Mouse (Mus musculus): ENCODE measurements around the gene Hirip3.
"Not testable (repeated sequence)": the region's sequence is repeated elsewhere in the genome, so short reads cannot be mapped to it uniquely, and the experiment has no call there.

Gene Hirip3

GRCm38 (mm10) chr7:126853454-126853853 is 8.3 kb upstream of the Hirip3 start:
- no peak for DNase-seq (ENCODE audit: low spot score in 2 of 2)

DNA sequence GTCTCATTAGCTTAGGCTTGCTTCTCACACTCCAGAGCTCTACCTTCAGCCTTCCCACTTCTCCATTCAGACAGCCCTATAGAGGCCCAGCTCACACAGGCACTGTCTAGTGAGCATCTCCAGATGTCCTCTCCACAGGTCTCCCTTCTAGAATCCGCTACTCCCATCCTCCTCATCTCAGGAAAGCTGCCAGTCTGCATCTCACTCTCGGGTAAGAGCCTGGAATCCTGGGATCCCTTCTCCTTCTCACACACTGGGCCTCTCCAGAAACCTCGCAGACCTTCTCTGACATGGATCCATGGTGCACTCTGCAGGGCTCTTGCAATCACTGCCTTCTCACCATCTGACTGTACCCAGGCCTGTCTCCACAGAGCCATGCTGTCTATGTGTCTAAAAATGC is 6.1 kb upstream of the Hirip3 start:
- DNase-seq (ENCODE audit: low spot score in 2 of 2) = no peak

DNA sequence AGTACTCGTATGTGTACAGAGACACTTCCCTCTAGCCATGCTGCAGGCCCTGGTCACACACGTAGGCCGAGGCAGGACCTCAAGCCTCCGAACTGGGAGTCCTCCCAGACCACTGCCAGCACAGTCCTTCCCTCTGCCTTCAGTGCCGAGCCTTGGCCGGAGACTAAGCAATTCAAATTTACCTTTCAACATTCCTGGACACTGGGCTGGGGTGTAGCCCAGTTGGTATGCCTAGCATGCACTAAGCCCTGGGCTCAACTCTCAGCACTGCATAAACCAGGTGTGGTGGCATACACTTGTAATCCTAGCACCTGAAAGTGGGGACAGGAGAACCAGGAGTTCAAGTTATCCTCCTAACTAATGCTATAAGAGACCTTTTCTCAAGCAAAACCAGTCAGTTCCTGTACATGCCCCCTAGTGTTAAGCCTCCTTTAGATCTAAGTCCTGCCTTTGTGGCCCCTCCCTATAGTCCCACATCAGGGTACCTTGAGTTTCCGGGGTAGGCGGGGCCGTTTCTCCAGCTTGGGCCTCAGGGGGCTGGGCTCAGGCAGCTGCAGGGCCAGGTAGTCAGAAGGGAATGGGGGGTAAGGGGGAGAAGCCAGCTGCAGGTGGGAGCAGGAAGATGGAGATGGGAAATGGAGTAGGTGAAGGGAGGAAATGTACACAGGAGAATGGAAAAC is 4.9 kb upstream of the Hirip3 start:
- no peak for DNase-seq (ENCODE audit: low spot score in 2 of 2)

DNA sequence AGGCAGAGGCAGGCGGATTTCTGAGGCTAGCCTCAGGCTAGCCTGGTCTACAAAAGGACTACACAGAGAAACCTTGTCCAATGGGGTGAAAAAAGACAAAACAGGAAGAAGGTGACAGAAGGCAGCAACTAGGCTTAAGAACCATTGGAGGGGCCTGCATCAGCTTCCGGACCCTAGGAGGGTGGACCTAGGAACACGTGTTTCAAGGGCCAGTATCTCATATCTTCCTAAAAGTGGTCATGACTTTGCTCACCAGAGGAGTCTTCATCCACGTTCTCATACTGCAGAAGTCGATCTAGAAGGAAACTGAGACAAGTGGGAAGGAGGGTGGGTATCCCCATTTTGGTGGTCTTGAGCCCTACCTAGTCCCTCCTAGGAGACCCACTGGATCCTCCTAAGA is 785 bp upstream of the Hirip3 start:
- DNase-seq (ENCODE audit: low spot score in 2 of 2) = no peak

DNA sequence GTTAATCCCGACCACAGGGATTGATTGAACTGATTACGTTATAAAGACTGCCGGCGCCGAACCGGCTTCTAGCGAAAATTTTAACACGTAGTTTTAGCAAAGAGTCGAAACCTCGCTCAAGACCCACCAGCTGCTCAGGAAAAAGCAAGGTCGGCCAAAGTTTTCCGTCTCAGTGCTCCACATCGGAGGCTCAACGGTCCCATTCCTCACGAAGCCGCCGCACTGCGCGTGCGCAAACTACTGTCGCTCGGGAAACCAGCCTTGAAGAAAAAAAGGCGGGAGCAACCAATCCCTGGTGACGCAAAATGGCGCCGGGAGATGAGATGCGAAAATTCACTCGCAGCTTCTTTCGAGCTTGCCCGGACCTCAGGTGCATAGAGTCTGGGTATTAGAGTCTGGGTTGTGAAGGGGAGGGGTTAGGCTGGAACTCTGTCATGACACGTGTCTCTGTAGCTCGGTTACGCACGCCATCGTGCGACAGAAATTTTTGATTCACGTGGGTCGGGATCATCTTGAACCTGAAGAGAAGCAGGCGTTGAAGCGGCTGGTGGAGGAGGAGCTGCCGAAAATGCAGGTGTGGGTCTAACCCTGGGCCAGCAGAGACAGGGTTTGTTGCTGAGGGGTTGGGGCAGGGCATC is 494 bp downstream of the Hirip3 start, which contains the start of gene Ino80e:
Gene Ino80e (minus strand): TSS at position 231 of the 638 bp plus-strand sequence.
- peak; percentile 91 to 96 for DNase-seq (ENCODE audit: low spot score in 2 of 2)

- no peak for DNase-seq (ENCODE audit: low spot score in 2 of 2)
Measured at GRCm38 (mm10) chr7:126863791-126864190, 2.0 kb downstream of the Hirip3 start.

GRCm38 (mm10) chr7:126867534-126867933 is 5.8 kb downstream of the Hirip3 start:
- DNase-seq (ENCODE audit: low spot score in 2 of 2) = no peak

DNA sequence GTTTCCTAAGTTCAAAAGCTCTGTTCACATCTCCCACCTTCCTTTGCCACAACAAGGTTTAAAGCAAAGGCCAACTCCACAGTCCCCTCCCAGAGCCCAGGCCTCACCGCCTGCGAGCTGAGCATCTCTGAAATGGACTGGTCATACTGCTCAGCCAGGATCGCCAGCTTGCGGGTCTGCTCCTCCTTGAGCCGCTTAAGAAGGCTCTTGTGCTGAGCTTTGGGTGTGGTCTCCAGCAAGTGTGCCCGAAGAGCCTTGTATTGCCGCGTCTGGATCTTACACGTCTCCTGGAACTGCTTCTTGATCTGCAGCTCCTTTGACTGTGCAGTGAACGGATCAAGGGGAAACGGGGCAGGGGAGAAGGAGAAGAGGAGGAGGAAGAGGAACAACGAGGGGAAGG is 6.2 kb downstream of the Hirip3 start:
- DNase-seq (ENCODE audit: low spot score in 2 of 2) = no peak

DNA sequence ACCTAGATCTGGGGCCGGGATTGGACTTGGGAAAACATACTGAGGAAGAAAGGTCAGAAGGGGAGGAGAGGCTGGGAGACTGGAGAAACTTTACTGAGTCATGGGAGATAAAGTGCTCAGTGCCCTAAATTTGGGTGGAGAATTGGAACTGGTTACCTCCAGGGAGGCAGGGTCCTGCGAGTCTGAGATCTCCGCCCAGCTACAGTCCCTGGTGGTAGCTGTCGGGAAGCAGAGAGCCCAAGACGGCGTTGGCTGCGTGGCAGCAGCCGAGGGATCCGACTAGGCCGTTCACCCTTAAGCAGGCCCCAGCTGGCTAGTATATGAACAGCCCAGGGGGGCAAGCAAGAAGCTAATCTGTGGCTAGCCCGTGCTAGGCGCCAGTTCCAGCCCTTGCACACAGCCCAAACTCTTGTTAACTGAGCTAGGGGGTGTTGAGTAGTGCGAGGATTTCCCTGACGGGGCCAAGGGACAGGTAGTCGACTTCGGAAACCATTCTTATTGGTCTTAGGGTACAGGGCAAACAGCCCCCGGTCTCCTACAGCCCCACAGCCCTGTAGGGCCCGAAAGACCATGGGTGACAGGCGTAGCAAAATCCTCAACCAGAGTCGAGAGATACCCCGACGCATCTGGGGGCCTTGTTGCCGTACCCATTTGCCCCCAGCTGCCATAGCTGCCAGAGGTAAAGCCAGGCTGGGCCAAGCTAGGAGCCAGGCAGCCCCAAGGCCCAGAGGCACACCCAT is 8.2 kb downstream of the Hirip3 start:
- DNase-seq (ENCODE audit: low spot score in 2 of 2) = no peak

DNA sequence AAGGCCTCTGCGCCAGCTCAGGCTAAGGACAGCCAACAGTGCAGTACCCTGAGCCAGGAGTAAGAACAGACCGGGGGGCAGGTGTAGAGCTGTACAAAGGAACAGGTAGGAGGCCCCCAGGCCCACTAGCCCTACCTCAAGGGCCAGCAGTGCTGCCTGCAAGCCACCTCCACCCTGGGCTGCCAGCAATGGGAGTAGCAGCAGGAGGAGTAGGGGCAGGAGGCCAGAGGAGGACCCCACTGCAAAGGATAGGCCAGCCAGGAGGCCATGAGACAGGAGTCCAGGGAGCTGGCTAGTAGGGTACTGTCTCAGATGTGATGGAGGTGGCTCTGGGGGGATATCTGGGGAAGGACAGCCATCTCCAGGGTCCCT is 8.7 kb downstream of the Hirip3 start:
- DNase-seq (ENCODE audit: low spot score in 2 of 2) = no peak

GRCm38 (mm10) chr7:126877239-126877638 is 15.5 kb downstream of the Hirip3 start:
- no peak for DNase-seq (ENCODE audit: low spot score in 2 of 2)

DNA sequence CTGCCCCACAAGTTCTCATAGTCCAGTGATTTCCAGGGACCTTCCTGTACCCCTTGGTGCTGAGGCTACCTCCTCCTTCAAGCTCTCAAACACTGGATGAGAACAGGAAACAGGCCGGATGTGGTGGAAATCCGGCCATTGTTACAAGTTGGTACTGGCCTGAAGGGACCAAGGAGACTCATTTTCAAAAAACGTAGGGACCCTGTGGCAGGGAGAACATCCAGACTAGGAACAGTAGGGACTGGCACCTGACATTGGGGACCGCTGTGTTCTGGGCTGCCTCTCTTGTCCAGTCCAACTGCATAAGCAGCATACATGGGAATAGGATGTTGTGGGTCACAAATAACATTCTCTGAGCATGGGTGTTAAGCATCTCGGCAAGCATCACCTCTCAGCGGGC is 19.3 kb downstream of the Hirip3 start:
- no peak for DNase-seq (ENCODE audit: low spot score in 2 of 2)

DNA sequence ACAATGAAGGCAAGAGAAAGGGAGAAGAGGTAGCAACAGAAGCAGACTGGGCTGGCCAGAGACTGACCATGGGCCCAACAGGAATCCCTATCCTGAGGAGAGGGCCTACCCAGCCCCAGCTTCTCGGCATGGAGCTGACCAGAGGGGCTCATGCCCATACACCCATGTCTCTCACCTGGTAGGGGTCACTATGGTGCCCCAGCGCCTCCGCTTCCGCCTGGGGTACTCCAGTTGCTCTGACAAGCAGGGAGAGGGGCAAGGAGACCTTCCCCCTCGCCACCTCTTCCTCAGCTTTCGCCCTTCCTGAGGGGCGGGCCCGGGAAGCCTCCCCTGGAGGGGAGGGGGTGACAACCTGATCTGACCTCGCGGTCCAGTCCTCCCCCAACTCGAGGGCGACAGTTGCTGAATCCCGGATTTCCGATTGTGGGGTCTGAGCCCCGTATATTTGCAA is 22.0 kb downstream of the Hirip3 start:
- peak; percentile 38 to 54 for DNase-seq (ENCODE audit: low spot score in 2 of 2)

DNA sequence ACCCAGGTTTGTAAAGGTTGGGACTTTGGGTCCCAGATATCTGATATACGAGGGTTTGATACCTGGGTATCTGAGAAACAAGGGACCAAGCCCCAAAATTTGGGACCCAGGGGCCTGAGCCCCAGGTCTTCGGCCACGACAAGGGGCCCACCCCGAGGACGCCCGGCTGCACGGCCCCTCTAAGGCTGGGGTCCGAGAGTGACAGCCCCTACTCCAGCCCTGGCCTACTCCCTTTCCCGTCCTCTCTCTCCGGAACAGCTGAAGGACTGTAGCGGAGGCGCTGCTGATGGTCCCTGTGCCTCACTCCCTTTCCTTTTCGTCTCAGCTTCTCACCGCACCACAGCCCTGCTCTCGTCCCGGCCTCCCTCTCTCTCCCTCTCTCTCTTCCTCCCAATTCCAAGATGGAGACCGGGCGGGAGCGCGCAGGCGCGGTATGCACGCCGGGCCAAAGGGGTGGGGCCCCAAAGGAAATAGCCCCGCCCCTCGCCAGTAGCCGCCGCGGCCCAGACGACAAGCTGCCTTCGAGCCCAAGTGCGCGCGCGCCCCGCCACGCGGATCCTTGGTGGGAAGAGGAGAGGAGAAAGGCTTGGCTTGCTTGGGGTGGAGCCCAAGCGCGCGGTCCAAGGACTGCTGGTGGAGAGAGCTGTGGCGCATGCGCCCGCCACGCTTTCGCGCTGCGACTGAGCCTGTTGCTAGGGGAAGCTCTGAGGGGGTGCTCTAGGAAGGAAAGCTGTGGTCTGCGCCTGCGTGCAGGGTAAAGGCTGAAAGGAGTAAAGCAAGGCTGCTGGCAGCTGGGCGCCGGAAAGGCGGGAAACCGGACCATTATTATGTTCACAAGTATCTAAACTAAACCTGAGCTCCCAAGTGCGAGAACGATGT is 22.8 kb downstream of the Hirip3 start, which contains the start of gene Taok2:
Gene Taok2 (minus strand): TSS at position 418 of the 879 bp plus-strand sequence.
- DNase-seq (ENCODE audit: low spot score in 2 of 2) = peak; percentile 96 to 97

- no peak for DNase-seq (ENCODE audit: low spot score in 2 of 2)
Measured at GRCm38 (mm10) chr7:126887281-126887680, 25.5 kb downstream of the Hirip3 start.

DNA sequence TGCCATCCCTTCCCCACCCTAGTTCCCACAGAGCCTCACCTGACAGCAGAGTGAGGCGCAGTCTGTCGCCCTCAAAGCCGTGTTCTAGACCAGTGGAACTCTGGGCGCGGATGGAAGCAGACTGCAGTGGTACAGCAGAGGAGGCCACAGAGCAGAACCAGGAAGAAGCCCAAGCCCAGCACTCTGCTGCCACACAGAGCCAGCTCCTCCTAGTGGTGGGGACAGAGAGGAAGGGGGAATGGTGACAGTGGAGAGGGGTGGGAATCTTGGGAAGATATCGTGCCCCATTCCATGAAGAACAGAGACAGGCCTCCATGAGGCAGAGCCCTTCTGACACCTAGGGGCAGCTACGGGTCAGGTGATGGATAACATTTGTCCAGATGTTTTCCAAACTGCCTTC is 27.1 kb downstream of the Hirip3 start:
- no peak for DNase-seq (ENCODE audit: low spot score in 2 of 2)

GRCm38 (mm10) chr7:126896912-126897311 is 35.1 kb downstream of the Hirip3 start:
- peak; percentile 19 to 28 for DNase-seq (ENCODE audit: low spot score in 2 of 2)

- peak; percentile 43 to 46 for DNase-seq (ENCODE audit: low spot score in 2 of 2)
Measured at GRCm38 (mm10) chr7:126897390-126898101, 35.8 kb downstream of the Hirip3 start.

GRCm38 (mm10) chr7:126898102-126898990 is 36.6 kb downstream of the Hirip3 start:
- peak; percentile 98 to 99 for DNase-seq (ENCODE audit: low spot score in 2 of 2)

GRCm38 (mm10) chr7:126899781-126900180 is 38.0 kb downstream of the Hirip3 start:
- not testable (repeated sequence) for DNase-seq (ENCODE audit: low spot score in 2 of 2)

Data from spleen, postnatal 10 days (tissue).